Mouse (Mus musculus) spleen, postnatal 10 days (tissue): Measurements from ENCODE around the gene Olfr782.
"Not testable (repeated sequence)": the region's sequence is repeated elsewhere in the genome, so short reads cannot be mapped to it uniquely, and the experiment has no call there.

Source experiments
- DNase-seq, 2 experiments: peaks; one replicate each; pipeline ENCODE4 v3.0.0; 2021 to 2022; ENCODE audit warnings: low spot score in 2 of 2

The Olfr782 gene

GRCm38 (mm10) chr10:129348550-129348949 is at the start of gene Olfr782:
Gene Olfr782 (plus strand): TSS chr10:129348850.
- no peak for DNase-seq

GRCm38 (mm10) chr10:129312973-129313372 is 35.7 kb upstream of the Olfr782 start:
- not testable (repeated sequence) for DNase-seq

- DNase-seq: not testable (repeated sequence)
These were observed 35.1 kb upstream of the Olfr782 start for GRCm38 (mm10) chr10:129313521-129313920.

DNA sequence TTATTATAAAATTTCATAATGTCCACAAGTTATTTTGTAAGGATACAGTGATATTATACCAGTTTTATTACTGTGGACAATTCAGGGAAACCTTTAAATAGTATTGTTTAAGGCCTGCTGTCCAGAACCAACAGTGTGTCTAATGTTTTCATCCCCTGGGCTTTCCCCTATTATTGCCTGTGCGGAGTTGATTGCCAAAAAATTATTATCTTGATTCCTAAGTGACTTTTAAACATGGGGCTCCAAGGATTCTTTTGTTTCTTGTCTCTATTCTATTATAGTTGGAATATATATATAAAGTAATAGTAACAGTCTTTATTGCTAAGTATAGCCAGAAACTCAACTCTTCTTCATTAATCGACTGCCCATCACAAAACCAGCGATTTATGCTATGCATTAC is 30.8 kb upstream of the Olfr782 start, which contains the start of gene Olfr780:
Olfr780 (plus strand) TSS at position 301 of the 400 bp plus-strand sequence.
- no peak for DNase-seq

DNA sequence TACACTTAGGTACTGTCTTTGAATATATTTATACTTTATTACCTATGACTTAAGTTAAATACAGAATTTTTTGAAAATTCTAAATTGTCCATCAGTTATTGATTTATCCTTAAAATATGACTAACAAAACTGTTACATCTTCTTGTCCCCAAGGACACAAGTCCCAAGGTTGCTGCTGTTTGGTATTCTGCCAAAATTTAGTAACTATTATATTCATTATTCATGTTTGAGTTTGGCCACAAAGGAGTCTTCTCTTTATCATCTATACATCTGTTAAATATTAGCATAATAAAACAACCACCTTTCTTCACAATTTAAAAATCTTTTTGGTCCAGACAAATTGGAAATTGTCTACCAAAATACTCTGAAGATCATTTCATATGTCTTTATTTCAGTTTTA is 20.1 kb upstream of the Olfr782 start, which contains the start of gene Olfr781:
Olfr781 (plus strand) TSS at position 301 of the 400 bp plus-strand sequence.
- DNase-seq: no peak

DNA sequence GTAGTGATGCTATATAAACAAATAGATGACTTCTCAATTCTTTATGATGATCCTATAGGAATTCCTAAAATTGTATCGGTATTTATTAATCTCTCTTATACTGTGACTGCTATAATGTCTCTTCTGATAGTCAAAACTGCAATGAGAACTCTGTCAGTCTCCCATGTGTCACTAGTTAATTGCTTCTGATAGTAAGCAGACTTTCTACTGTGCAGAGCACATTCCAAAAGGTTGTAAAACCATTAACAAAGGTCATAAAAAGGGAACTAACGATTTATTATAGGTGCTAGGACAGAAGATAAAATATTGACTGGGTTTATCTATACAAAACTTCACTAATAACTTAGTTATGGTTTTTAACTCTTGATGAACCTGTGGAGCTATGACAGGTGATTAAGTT is 3.8 kb downstream of the Olfr782 start:
- not testable (repeated sequence) for DNase-seq

DNA sequence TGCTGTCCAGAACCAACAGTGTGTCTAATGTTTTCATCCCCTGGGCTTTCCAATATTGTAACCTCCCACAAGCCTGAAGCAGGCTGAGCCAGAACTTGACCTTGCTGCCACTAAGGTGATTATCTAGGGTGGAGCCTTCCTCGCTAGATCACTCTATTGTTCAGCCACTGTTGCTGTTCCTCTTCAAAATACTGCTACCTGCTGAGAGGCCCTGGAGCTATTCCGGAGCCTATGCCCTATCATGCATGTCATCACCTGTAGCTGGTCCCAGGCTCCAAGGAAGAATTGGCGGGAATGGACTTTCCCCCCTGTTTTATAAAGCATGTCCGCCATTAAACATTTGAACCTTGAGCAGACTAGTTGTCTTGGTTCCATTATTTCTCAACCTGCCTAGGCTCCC is 7.8 kb downstream of the Olfr782 start:
- not testable (repeated sequence) for DNase-seq

DNA sequence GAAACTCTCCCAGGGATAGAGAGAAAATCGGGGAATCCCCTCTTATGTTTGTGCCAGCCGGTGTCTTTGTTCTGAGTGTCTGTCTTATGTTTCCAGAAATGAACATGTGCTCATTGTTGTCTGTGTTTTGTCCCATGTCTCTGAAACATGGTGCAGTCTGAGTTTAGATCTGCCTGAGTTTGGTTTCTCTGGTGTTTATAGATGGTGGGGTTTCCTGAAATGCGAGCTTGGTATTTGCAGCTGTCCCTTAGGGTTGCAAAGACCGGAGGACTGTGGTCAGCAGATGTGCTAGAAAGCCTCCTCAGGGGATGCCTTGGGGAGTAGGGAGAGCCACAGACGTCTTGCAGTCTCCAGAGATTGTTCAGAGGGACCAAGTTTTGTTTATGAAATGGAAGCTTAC is 8.7 kb downstream of the Olfr782 start:
- DNase-seq: no peak

- not testable (repeated sequence) for DNase-seq
These were observed 25.4 kb downstream of the Olfr782 start for GRCm38 (mm10) chr10:129374051-129374450.

GRCm38 (mm10) chr10:129383783-129384182 is 35.1 kb downstream of the Olfr782 start, which contains the start of gene Olfr784:
Gene Olfr784 (plus strand): TSS chr10:129384083.
- DNase-seq: no peak

DNA sequence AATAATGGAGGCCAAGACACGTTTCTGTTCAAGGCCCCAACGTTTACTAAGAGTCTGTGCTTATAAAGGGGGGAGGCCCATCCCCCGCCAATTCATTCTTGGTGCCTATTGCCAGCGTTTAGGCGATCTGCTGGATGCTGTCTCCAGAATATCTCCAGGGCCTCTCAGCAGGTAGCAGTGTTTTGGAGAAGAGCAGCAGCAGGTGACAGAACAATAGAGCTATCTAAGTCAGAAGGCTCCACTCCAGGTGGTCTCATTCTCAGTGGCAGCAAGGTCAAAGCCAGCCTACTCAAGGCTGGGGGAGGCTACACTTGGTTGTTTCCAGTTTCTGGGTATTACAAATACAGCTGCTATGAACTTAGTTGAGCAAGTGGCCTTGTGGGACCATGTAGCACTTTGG is 52.2 kb downstream of the Olfr782 start:
- DNase-seq: no peak
